Mouse (Mus musculus) forebrain, embryonic 15.5 days (tissue): ENCODE results near the gene 1700125H20Rik. TPM values are rescaled to one million over a fixed set of nuclear protein-coding genes. Genes with fewer than 3 reads are reported as not detected.
A peak's percentile ranks its signal among the peaks of the same experiment; 100 is the strongest.
"Not testable (repeated sequence)": the region's sequence is repeated elsewhere in the genome, so short reads cannot be mapped to it uniquely, and the experiment has no call there.

Source experiments
- ATAC-seq: fragments of 200-750 bp; cut with Nextera tagmentation; replicated peaks from 2 replicates; pipeline ENCODE4 v1.8.0; 2017; ENCODE audit warnings: mild to moderate bottlenecking, moderate TSS enrichment, moderate library complexity
- H3K27ac ChIP-seq: fragments of 300-500 bp; sonication (generic); replicated peaks from 2 replicates; pipeline ENCODE4 v1.5.1; 2015; ENCODE audit warnings: mild to moderate bottlenecking, inconsistent platforms
- H3K27me3 ChIP-seq: fragments of 300-500 bp; sonication (generic); 2 replicates; pipeline ENCODE4 v1.6.1; 2015; ENCODE audit warnings: inconsistent platforms
- H3K36me3 ChIP-seq: fragments of 300-500 bp; sonication (generic); 2 replicates; pipeline ENCODE4 v1.6.1; 2015; ENCODE audit warnings: mild to moderate bottlenecking, inconsistent platforms
- H3K4me1 ChIP-seq: fragments of 300-500 bp; sonication (generic); 2 replicates; pipeline ENCODE4 v1.6.1; 2015; ENCODE audit warnings: inconsistent platforms
- H3K4me2 ChIP-seq: fragments of 300-500 bp; sonication (generic); replicated peaks from 2 replicates; pipeline ENCODE4 v1.6.1; 2015; ENCODE audit warnings: mild to moderate bottlenecking, inconsistent platforms
- H3K4me3 ChIP-seq: fragments of 300-500 bp; sonication (generic); 2 replicates; pipeline ENCODE4 v1.5.1; 2015; ENCODE audit warnings: mild to moderate bottlenecking, inconsistent platforms
- H3K9ac ChIP-seq: fragments of 300-500 bp; sonication (generic); replicated peaks from 2 replicates; pipeline ENCODE4 v1.6.1; 2015; ENCODE audit warnings: mild to moderate bottlenecking, inconsistent platforms
- H3K9me3 ChIP-seq: fragments of 300-500 bp; sonication (generic); 2 replicates; pipeline ENCODE4 v1.6.1; 2016; ENCODE audit warnings: inconsistent platforms
- WGBS: fragments of 180-500 bp; shearing (Covaris S2); methylation state at CpG from one replicate; pipeline ENCODE4 v1.1.7; 2015; ENCODE audit warnings: mixed read lengths; 5-methylcytosine and 5-hydroxymethylcytosine counted together
- polyA plus RNA-seq: library from polyadenylated mRNA; unstranded; fragments of >200 nt; fragmentation: Nextera tagmentation; extraction: Ambion mirVana; gene quantifications from 2 replicates; pipeline ENCODE4 v1.2.1, GENCODE M21; 2015

1700125H20Rik gene
- polyA plus RNA-seq, 1 experiment from 2014 or later, result 0.70 TPM

DNA sequence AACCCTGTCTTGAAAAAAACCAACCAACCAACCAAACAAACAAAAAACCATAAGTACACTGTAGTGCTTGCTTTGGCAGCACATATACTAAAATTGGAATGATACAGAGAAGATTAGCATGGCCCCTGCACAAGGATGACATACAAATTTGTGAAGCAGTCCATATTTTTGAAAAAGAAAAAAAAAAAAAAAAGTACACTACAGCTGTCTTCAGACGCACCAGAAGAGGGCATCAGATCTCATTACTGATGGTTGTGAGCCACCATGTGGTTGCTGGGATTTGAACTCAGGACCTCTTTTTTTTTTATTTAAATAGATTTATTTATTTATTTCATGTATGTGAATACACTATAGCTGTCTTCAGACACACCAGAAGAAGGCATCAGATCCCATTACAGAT is 7.2 kb upstream of the 1700125H20Rik start:
- H3K9me3 ChIP-seq, H3K27me3 ChIP-seq, H3K4me3 ChIP-seq, H3K4me1 ChIP-seq, H3K4me2 ChIP-seq, H3K27ac ChIP-seq, H3K36me3 ChIP-seq, ATAC-seq, H3K9ac ChIP-seq: not testable (repeated sequence)
- WGBS, result 90% methylated on average over 1 of the region's 1 CpGs

GRCm38 (mm10) chr11:85164371-85164770 is 5.8 kb upstream of the 1700125H20Rik start:
- H3K4me3 ChIP-seq, result no peak overlapping the region
- no peaks in the 10 kb centered on the region for H3K9me3 ChIP-seq
- H3K27me3 ChIP-seq, result no peaks in the 10 kb centered on the region
- H3K4me2 ChIP-seq, result no peak overlapping the region
- no peaks in the 10 kb centered on the region for H3K36me3 ChIP-seq
- H3K4me1 ChIP-seq, result no peaks in the 10 kb centered on the region
- H3K9ac ChIP-seq, result no peak overlapping the region
- ATAC-seq, result no peak
- H3K27ac ChIP-seq, result no peak overlapping the region

DNA sequence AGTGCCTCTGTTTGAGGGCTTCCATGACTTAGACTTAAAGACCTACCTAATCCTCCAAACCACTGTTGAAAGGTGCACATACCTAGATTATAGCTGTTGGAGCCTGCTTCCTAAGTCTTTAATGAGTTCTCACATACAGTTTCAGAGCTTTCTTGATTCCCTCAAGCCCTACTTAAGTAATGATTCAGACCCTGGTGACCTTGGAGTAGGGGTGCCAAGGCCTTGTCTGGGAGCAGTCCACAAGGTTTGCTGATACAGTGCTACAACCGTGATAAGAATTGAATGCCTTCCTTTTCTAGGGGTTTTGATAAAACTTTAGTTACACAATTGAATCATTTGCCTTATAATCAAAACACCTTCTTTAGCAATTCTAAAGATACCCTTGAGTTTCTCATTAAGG is 2.7 kb upstream of the 1700125H20Rik start:
- peaks cover 11% of the 10 kb centered on the region for H3K4me1 ChIP-seq
- ATAC-seq, result no peak
- no peaks in the 10 kb centered on the region for H3K9me3 ChIP-seq
- no peak overlapping the region for H3K9ac ChIP-seq
- H3K4me3 ChIP-seq, result no peak overlapping the region
- H3K4me2 ChIP-seq, result no peak overlapping the region
- no peak overlapping the region for H3K27ac ChIP-seq
- H3K27me3 ChIP-seq, result no peaks in the 10 kb centered on the region
- WGBS, result 87% methylated on average over 1 of the region's 1 CpGs
- no peaks in the 10 kb centered on the region for H3K36me3 ChIP-seq

- ATAC-seq, result no peak
- no peaks in the 10 kb centered on the region for H3K27me3 ChIP-seq
- H3K9me3 ChIP-seq, result no peaks in the 10 kb centered on the region
- no peak overlapping the region for H3K4me2 ChIP-seq
- no peak overlapping the region for H3K4me3 ChIP-seq
- WGBS, result 27% methylated on average over 2 of the region's 2 CpGs
- H3K4me1 ChIP-seq, result peaks cover 11% of the 10 kb centered on the region
- 0 out of 2 replicates have a peak overlapping the region, but pooled peaks have one; percentile 45 for H3K9ac ChIP-seq
- no peak overlapping the region for H3K27ac ChIP-seq
- no peaks in the 10 kb centered on the region for H3K36me3 ChIP-seq
Measured at GRCm38 (mm10) chr11:85170833-85171232, 629 bp downstream of the 1700125H20Rik start.

- Histone ChIP-seq H3K27me3 (no peaks in the 10 kb centered on the region), H3K4me2 (no peak overlapping the region), H3K4me3 (no peak overlapping the region), H3K27ac (no peak overlapping the region), H3K9ac (no peak overlapping the region), H3K9me3 (no peaks in the 10 kb centered on the region), H3K36me3 (no peaks in the 10 kb centered on the region), H3K4me1 (no peaks in the 10 kb centered on the region)
- no peak for ATAC-seq
- 83% methylated on average over 3 of the region's 3 CpGs for WGBS
Measured at GRCm38 (mm10) chr11:85175941-85176340, 5.7 kb downstream of the 1700125H20Rik start.

GRCm38 (mm10) chr11:85177761-85178160 is 7.6 kb downstream of the 1700125H20Rik start:
- H3K36me3 ChIP-seq, result no peaks in the 10 kb centered on the region
- ATAC-seq, result no peak
- no peak overlapping the region for H3K9ac ChIP-seq
- H3K27ac ChIP-seq, result no peak overlapping the region
- H3K9me3 ChIP-seq, result no peaks in the 10 kb centered on the region
- WGBS, result 87% methylated on average over 6 of the region's 6 CpGs
- H3K4me2 ChIP-seq, result no peak overlapping the region
- no peak overlapping the region for H3K4me3 ChIP-seq
- no peaks in the 10 kb centered on the region for H3K27me3 ChIP-seq
- no peaks in the 10 kb centered on the region for H3K4me1 ChIP-seq

DNA sequence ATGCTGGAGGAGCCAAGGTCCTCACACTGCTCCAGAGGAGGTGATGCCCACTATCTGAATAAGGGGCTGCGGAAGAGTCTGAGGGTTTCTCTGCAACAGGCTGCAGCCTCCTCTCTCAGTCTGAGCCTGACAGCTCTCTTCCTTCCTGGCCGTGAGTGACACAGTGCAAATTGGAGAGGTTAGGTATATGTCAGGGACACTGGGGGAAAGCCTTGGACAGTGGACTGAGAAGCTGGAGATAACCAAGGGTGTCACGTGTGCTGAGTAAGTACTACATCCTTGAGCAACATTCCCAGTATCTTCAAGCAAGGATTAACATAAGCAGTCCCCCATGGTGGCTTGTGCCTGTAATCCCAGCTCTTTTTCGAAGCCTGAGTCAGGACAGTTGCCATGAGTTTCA is 8.2 kb downstream of the 1700125H20Rik start:
- ATAC-seq, result no peak
- no peak overlapping the region for H3K9ac ChIP-seq

GRCm38 (mm10) chr11:85182617-85183283 is 12.5 kb downstream of the 1700125H20Rik start:
- Histone ChIP-seq H3K27ac (peak overlapping the region; percentile 80), H3K9me3 (no peaks in the 10 kb centered on the region), H3K4me2 (peak overlapping the region; percentile 67), H3K36me3 (no peaks in the 10 kb centered on the region), H3K27me3 (no peaks in the 10 kb centered on the region), H3K4me1 (peaks cover 5% of the 10 kb centered on the region), H3K4me3 (peak overlapping the region; percentile 42), H3K9ac (peak overlapping the region; percentile 56)
- ATAC-seq, result peak; percentile 97
- WGBS, result 7% methylated on average over 20 of the region's 20 CpGs

More for the DNA sequence above, 8.2 kb downstream of the 1700125H20Rik start:
- Histone ChIP-seq H3K27me3 (no peaks in the 10 kb centered on the region), H3K27ac (no peak overlapping the region), H3K4me1 (peaks cover 4% of the 10 kb centered on the region), H3K4me3 (no peak overlapping the region), H3K9me3 (no peaks in the 10 kb centered on the region), H3K4me2 (no peak overlapping the region), H3K36me3 (no peaks in the 10 kb centered on the region)
- WGBS, result 81% methylated on average over 4 of the region's 4 CpGs

DNA sequence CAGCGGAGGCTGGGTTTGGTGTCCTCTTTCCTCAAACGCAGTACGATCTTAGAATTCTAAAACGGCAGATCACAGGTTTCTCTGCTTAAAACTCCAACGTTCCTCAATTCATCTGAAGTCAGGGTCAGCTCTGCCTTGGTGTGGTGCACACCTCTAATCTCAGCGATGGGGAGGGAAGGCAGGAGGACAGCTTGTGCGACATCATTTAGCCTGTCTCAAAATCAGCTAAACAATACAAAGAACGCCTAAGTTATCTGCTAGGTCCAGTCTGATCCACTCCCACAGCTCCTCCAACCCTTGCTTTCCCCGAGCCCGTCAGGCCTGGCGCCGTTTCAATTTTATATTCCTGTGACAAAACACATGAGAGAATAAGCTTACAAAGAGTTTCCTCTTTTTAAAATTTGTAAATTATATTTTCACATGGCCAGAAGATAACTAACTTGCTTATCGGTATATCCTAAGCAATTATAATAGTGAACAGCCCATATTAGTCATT is 13.1 kb downstream of the 1700125H20Rik start:
- H3K9me3 ChIP-seq, result no peaks in the 10 kb centered on the region
- ATAC-seq, result peak; percentile 57; the same call in 1 of the 2 replicates
- peaks cover 5% of the 10 kb centered on the region for H3K4me1 ChIP-seq
- peaks cover 2% of the 10 kb centered on the region for H3K36me3 ChIP-seq
- peak overlapping the region; percentile 80 for H3K27ac ChIP-seq
- WGBS, result 22% methylated on average over 13 of the region's 13 CpGs
- H3K4me2 ChIP-seq, result peak overlapping the region; percentile 67
- H3K27me3 ChIP-seq, result no peaks in the 10 kb centered on the region
- peak overlapping the region; percentile 56 for H3K9ac ChIP-seq
- peak overlapping the region; percentile 42 for H3K4me3 ChIP-seq

GRCm38 (mm10) chr11:85184082-85184481 is 13.9 kb downstream of the 1700125H20Rik start:
- H3K4me1 ChIP-seq, result peaks cover 5% of the 10 kb centered on the region
- no peaks in the 10 kb centered on the region for H3K9me3 ChIP-seq
- 62% methylated on average over 5 of the region's 5 CpGs for WGBS
- peaks cover 9% of the 10 kb centered on the region for H3K36me3 ChIP-seq
- no peak overlapping the region for H3K4me3 ChIP-seq
- no peak for ATAC-seq
- H3K27me3 ChIP-seq, result no peaks in the 10 kb centered on the region
- no peak overlapping the region for H3K9ac ChIP-seq
- no peak overlapping the region for H3K4me2 ChIP-seq
- H3K27ac ChIP-seq, result no peak overlapping the region

GRCm38 (mm10) chr11:85184839-85185238 is 14.6 kb downstream of the 1700125H20Rik start:
- no peak for ATAC-seq
- H3K4me3 ChIP-seq, result no peak overlapping the region
- peaks cover 15% of the 10 kb centered on the region for H3K36me3 ChIP-seq
- no peaks in the 10 kb centered on the region for H3K27me3 ChIP-seq
- H3K4me2 ChIP-seq, result no peak overlapping the region
- H3K27ac ChIP-seq, result no peak overlapping the region
- H3K9me3 ChIP-seq, result no peaks in the 10 kb centered on the region
- H3K4me1 ChIP-seq, result peaks cover 5% of the 10 kb centered on the region
- no peak overlapping the region for H3K9ac ChIP-seq
- WGBS, result 89% methylated on average over 6 of the region's 6 CpGs

DNA sequence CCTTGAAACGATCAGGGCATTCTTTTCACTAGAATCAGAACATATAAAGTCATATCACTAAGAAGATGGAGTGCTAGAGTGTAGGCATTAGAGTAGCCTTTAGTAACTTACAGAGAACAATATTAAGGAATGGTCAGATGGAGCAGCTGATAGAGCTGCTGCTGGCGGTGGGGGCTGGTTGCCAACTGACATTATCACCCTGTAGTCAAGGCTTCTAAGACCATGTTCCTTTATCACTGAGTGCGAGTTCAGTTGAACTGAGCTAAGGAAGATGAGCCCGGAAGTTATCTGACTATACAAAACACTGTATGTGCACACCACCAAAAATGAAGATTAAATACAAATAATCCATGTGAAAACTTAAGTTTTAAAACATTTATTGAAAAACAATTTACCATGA is 18.9 kb downstream of the 1700125H20Rik start:
- WGBS, result 97% methylated on average over 4 of the region's 4 CpGs
- ATAC-seq, result no peak

GRCm38 (mm10) chr11:85190741-85191140 is 20.5 kb downstream of the 1700125H20Rik start:
- WGBS, result 94% methylated on average over 12 of the region's 12 CpGs
- H3K4me2 ChIP-seq, result no peak overlapping the region
- no peaks in the 10 kb centered on the region for H3K9me3 ChIP-seq
- no peak overlapping the region for H3K27ac ChIP-seq
- H3K4me1 ChIP-seq, result no peaks in the 10 kb centered on the region
- no peak overlapping the region for H3K4me3 ChIP-seq
- no peak overlapping the region for H3K9ac ChIP-seq
- peaks cover 56% of the 10 kb centered on the region for H3K36me3 ChIP-seq
- ATAC-seq, result no peak
- no peaks in the 10 kb centered on the region for H3K27me3 ChIP-seq

More for the DNA sequence above, 18.9 kb downstream of the 1700125H20Rik start:
- no peaks in the 10 kb centered on the region for H3K27me3 ChIP-seq
- no peaks in the 10 kb centered on the region for H3K4me1 ChIP-seq
- H3K9ac ChIP-seq, result no peak overlapping the region
- no peak overlapping the region for H3K4me3 ChIP-seq
- peaks cover 40% of the 10 kb centered on the region for H3K36me3 ChIP-seq
- H3K27ac ChIP-seq, result no peak overlapping the region
- H3K9me3 ChIP-seq, result no peaks in the 10 kb centered on the region
- no peak overlapping the region for H3K4me2 ChIP-seq
